Mouse (Mus musculus) neural tube, embryonic 15.5 days (tissue): ENCODE data around the gene Fcamr. TPM values are rescaled to one million over a fixed set of nuclear protein-coding genes. Genes with fewer than 3 reads are reported as not detected.

Experiments
- polyA plus RNA-seq: library from polyadenylated mRNA; unstranded; fragments of >200 nt; fragmentation: Nextera tagmentation; extraction: Ambion mirVana; gene quantifications from 2 replicates; pipeline ENCODE4 v1.2.1, GENCODE M21; 2015

Fcamr gene
- polyA plus RNA-seq, 1 experiment from 2014 or later = not detected

Other genes starting within 250 kb of the Fcamr start
- not detected in 2 replicates for gene Zp3r, start 171.3 kb upstream of the Fcamr start, polyA plus RNA-seq
- 0.55 TPM in 1 of 2 replicates, not detected in the other for gene C4bp, start 139.3 kb upstream of the Fcamr start, polyA plus RNA-seq
- gene Gm29427, start 85.1 kb upstream of the Fcamr start, polyA plus RNA-seq = not detected in 2 replicates
- 15.6 and 15.8 TPM in 2 replicates for gene Yod1, start 83.6 kb upstream of the Fcamr start, polyA plus RNA-seq
- 18.1 and 19.7 TPM in 2 replicates for gene Pfkfb2, start 71.6 kb upstream of the Fcamr start, polyA plus RNA-seq
- gene AA986860, start 68.9 kb upstream of the Fcamr start, polyA plus RNA-seq = 0.82 and 5.5 TPM in 2 replicates
- 0.04 TPM in 1 of 2 replicates, not detected in the other for gene Pigr, start 25.8 kb downstream of the Fcamr start, polyA plus RNA-seq
- gene Fcmr, start 64.8 kb downstream of the Fcamr start, polyA plus RNA-seq = 1.1 and 1.8 TPM in 2 replicates
- gene Il24, start 86.6 kb downstream of the Fcamr start, polyA plus RNA-seq = not detected in 2 replicates
- gene Il20, start 110.5 kb downstream of the Fcamr start, polyA plus RNA-seq = not detected in 2 replicates
- gene Il19, start 139.2 kb downstream of the Fcamr start, polyA plus RNA-seq = not detected in 2 replicates
- 0.18 TPM in 1 of 2 replicates, not detected in the other for gene Il10, start 218.9 kb downstream of the Fcamr start, polyA plus RNA-seq